Mouse (Mus musculus): ENCODE results near the gene Zfp953. TPM values are rescaled to one million over a fixed set of nuclear protein-coding genes. Genes with fewer than 3 reads are reported as not detected.
"Not testable (repeated sequence)": the region's sequence is repeated elsewhere in the genome, so short reads cannot be mapped to it uniquely, and the experiment has no call there.

Zfp953 gene
- polyA plus RNA-seq (2014; fragmentation: Nextera tagmentation; extraction: Ambion mirVana) = 0.79 and 0.93 TPM in 2 replicates

DNA sequence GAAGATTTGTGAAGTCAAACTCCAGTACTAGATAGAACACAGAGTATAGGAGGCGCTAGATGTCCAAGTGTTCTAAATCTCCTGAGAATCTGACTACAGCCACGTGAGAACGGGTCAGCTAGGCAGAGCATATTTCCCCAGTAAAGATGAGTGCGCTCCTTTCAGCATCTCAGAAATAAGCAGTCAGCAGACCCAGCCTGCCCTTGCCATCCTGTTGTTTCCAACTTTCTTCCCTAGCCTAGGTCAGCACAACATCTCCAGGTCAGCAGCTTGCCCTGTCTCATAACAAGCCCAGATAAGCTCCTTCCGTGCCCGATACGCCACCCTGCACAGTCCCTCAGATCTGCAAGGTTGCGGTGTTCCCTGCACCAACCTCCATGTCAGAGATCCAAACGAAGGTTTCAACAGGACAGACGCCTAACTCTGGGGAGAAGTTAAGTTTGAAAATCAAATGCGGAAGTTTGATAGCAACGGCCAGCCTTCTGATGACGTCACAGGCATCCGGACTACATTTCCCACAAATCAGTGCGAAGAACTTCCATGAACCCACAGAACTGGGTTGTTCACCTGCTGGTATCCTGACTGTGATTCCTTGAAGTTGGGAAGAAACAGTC is at the start of gene Zfp953, which contains the start of gene Gm28044:
TSS of gene Zfp953 (minus strand) at position 475 of the 614 bp plus-strand sequence.
TSS of gene Gm28044 (minus strand) at position 406 of the 614 bp plus-strand sequence.
- Histone ChIP-seq H3K4me1 (replicated peaks; ENCODE audit: control insufficient read depth, insufficient read depth, low read length) (no peaks in the 10 kb centered on the region), H3K27me3 (ENCODE audit: control insufficient read depth, insufficient read depth, low read length) (no peaks in the 10 kb centered on the region), H3K27ac (0 out of 2 replicates have a peak within 1 kb of the TSS, but pooled peaks have one; percentile 35), H3K4me3 (replicated peaks; ENCODE audit: low read length) (peak within 1 kb of the TSS; percentile 66), H3K36me3 (replicated peaks; ENCODE audit: control insufficient read depth, insufficient read depth) (no peaks in the 10 kb centered on the region), H3K9me3 (ENCODE audit: control insufficient read depth, low read length) (no peaks in the 10 kb centered on the region), H3K4me2 (replicated peaks) (peak within 1 kb of the TSS; percentile 82), H3K9ac (peak within 1 kb of the TSS; percentile 64)
- DNase-seq (ENCODE audit: low spot score) (peak; percentile 93), ATAC-seq (ENCODE audit: low FRiP score) (peak; percentile 92)
- WGBS = under 1% methylated on average over 15 of the region's 15 CpGs

GRCm38 (mm10) chr13:67399183-67399903 is 38.9 kb upstream of the Zfp953 start, which contains the start of gene Zfp429:
Gene Zfp429 (minus strand): TSS chr13:67399819.
- Histone ChIP-seq H3K4me2 (replicated peaks) (peak within 1 kb of the TSS; percentile 69), H3K9ac (peak within 1 kb of the TSS; percentile 62), H3K4me3 (replicated peaks; ENCODE audit: low read length) (peak within 1 kb of the TSS; percentile 50)
- peak; percentile 96 for ATAC-seq (ENCODE audit: low FRiP score)
- not testable (repeated sequence) for H3K4me1 ChIP-seq (replicated peaks; ENCODE audit: control insufficient read depth, insufficient read depth, low read length); H3K27ac ChIP-seq; H3K27me3 ChIP-seq (ENCODE audit: control insufficient read depth, insufficient read depth, low read length); H3K36me3 ChIP-seq (replicated peaks; ENCODE audit: control insufficient read depth, insufficient read depth); H3K9me3 ChIP-seq (ENCODE audit: control insufficient read depth, low read length)
- WGBS = 6% methylated on average over 14 of the region's 16 CpGs
- DNase-seq (ENCODE audit: low spot score) = peak; percentile 72

GRCm38 (mm10) chr13:67376255-67376654 is 15.8 kb upstream of the Zfp953 start:
- ATAC-seq (ENCODE audit: low FRiP score); H3K27ac ChIP-seq; H3K9ac ChIP-seq: not testable (repeated sequence)

GRCm38 (mm10) chr13:67375050-67375911 is 14.9 kb upstream of the Zfp953 start, which contains the start of the genes Gm28041 and Zfp456:
Gene Gm28041 (minus strand): TSS chr13:67375733.
Gene Zfp456 (minus strand): TSS chr13:67375810.
- peak within 1 kb of the TSS; percentile 65 for H3K4me2 ChIP-seq (replicated peaks)
- DNase-seq (ENCODE audit: low spot score) (peak; percentile 71), ATAC-seq (ENCODE audit: low FRiP score) (peak; percentile 91)
- H3K27me3 ChIP-seq (ENCODE audit: control insufficient read depth, insufficient read depth, low read length); H3K36me3 ChIP-seq (replicated peaks; ENCODE audit: control insufficient read depth, insufficient read depth); H3K9me3 ChIP-seq (ENCODE audit: control insufficient read depth, low read length); H3K4me1 ChIP-seq (replicated peaks; ENCODE audit: control insufficient read depth, insufficient read depth, low read length); H3K27ac ChIP-seq: not testable (repeated sequence)
- WGBS = 18% methylated on average over 14 of the region's 15 CpGs
- peak within 1 kb of the TSS; percentile 45; the same call in 1 of the 2 replicates for H3K9ac ChIP-seq
- peak within 1 kb of the TSS; percentile 35 for H3K4me3 ChIP-seq (replicated peaks; ENCODE audit: low read length)

More at GRCm38 (mm10) chr13:67376255-67376654, 15.8 kb upstream of the Zfp953 start:
- H3K4me1 ChIP-seq (replicated peaks; ENCODE audit: control insufficient read depth, insufficient read depth, low read length); H3K4me3 ChIP-seq (replicated peaks; ENCODE audit: low read length); H3K27me3 ChIP-seq (ENCODE audit: control insufficient read depth, insufficient read depth, low read length); DNase-seq (ENCODE audit: low spot score); H3K9me3 ChIP-seq (ENCODE audit: control insufficient read depth, low read length); H3K36me3 ChIP-seq (replicated peaks; ENCODE audit: control insufficient read depth, insufficient read depth); H3K4me2 ChIP-seq (replicated peaks): not testable (repeated sequence)
- WGBS = 61% methylated on average over 3 of the region's 3 CpGs

- Histone ChIP-seq H3K9ac (no peak overlapping the region), H3K4me2 (replicated peaks) (no peak overlapping the region), H3K9me3 (ENCODE audit: control insufficient read depth, low read length) (no peaks in the 10 kb centered on the region), H3K4me1 (replicated peaks; ENCODE audit: control insufficient read depth, insufficient read depth, low read length) (no peaks in the 10 kb centered on the region), H3K27ac (no peak overlapping the region), H3K36me3 (replicated peaks; ENCODE audit: control insufficient read depth, insufficient read depth) (no peaks in the 10 kb centered on the region), H3K27me3 (ENCODE audit: control insufficient read depth, insufficient read depth, low read length) (no peaks in the 10 kb centered on the region), H3K4me3 (replicated peaks; ENCODE audit: low read length) (no peak overlapping the region)
- DNase-seq (ENCODE audit: low spot score) (no peak), ATAC-seq (ENCODE audit: low FRiP score) (no peak)
These were observed 8.6 kb downstream of the Zfp953 start for GRCm38 (mm10) chr13:67351854-67352253.

DNA sequence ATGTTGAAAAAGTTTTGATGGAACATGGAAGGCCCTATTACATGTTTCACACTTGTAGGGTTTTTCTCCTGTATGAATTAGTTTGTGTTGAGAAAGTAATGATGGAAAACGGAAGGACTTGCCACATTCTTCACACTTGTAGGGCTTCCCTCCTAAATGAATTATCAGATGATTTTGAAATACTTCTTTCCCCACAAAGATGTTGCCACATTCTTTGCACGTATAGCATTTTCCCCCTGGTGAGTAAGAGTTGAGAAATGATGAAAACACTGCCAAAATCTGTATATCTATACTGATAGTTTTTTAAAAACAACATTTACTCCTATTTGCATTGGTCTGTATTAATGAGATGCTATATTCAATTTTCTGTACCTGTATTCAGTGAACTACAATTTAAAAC is 17.0 kb downstream of the Zfp953 start:
- no peaks in the 10 kb centered on the region for H3K9me3 ChIP-seq (ENCODE audit: control insufficient read depth, low read length)
- no peak overlapping the region for H3K4me2 ChIP-seq (replicated peaks)
- no peak for ATAC-seq (ENCODE audit: low FRiP score)
- WGBS = 95% methylated on average over 2 of the region's 2 CpGs
- DNase-seq (ENCODE audit: low spot score) = no peak
- no peak overlapping the region for H3K9ac ChIP-seq
- H3K27me3 ChIP-seq (ENCODE audit: control insufficient read depth, insufficient read depth, low read length) = no peaks in the 10 kb centered on the region
- peaks cover 15% of the 10 kb centered on the region for H3K36me3 ChIP-seq (replicated peaks; ENCODE audit: control insufficient read depth, insufficient read depth)
- H3K4me3 ChIP-seq (replicated peaks; ENCODE audit: low read length) = no peak overlapping the region
- H3K4me1 ChIP-seq (replicated peaks; ENCODE audit: control insufficient read depth, insufficient read depth, low read length) = no peaks in the 10 kb centered on the region
- no peak overlapping the region for H3K27ac ChIP-seq

GRCm38 (mm10) chr13:67332877-67333276 is 27.5 kb downstream of the Zfp953 start:
- Histone ChIP-seq H3K27ac (no peak overlapping the region), H3K4me3 (replicated peaks; ENCODE audit: low read length) (peak overlapping the region; percentile 41), H3K9me3 (ENCODE audit: control insufficient read depth, low read length) (0 out of 2 replicates have a peak, but pooled peaks cover 6% of the 10 kb centered on the region), H3K9ac (peak overlapping the region; percentile 54), H3K36me3 (replicated peaks; ENCODE audit: control insufficient read depth, insufficient read depth) (no peaks in the 10 kb centered on the region), H3K4me2 (replicated peaks) (peak overlapping the region; percentile 72), H3K27me3 (ENCODE audit: control insufficient read depth, insufficient read depth, low read length) (no peaks in the 10 kb centered on the region), H3K4me1 (replicated peaks; ENCODE audit: control insufficient read depth, insufficient read depth, low read length) (no peaks in the 10 kb centered on the region)
- peak; percentile 29; the same call in 1 of the 2 replicates for ATAC-seq (ENCODE audit: low FRiP score)
- 58% methylated on average over 1 of the region's 1 CpGs for WGBS
- DNase-seq (ENCODE audit: low spot score) = no peak

GRCm38 (mm10) chr13:67332019-67332724 is 28.2 kb downstream of the Zfp953 start, which contains the start of gene Zfp595:
Gene Zfp595 (minus strand): TSS chr13:67332570.
- H3K27ac ChIP-seq = no peak within 1 kb of the TSS

More at GRCm38 (mm10) chr13:67332019-67332724, 28.2 kb downstream of the Zfp953 start, which contains the start of gene Zfp595:
- peak; percentile 92 for ATAC-seq (ENCODE audit: low FRiP score)
- Histone ChIP-seq H3K4me3 (replicated peaks; ENCODE audit: low read length) (peak within 1 kb of the TSS; percentile 41), H3K4me2 (replicated peaks) (peak within 1 kb of the TSS; percentile 72), H3K36me3 (replicated peaks; ENCODE audit: control insufficient read depth, insufficient read depth) (no peaks in the 10 kb centered on the region), H3K27me3 (ENCODE audit: control insufficient read depth, insufficient read depth, low read length) (no peaks in the 10 kb centered on the region), H3K9me3 (ENCODE audit: control insufficient read depth, low read length) (0 out of 2 replicates have a peak, but pooled peaks cover 6% of the 10 kb centered on the region), H3K4me1 (replicated peaks; ENCODE audit: control insufficient read depth, insufficient read depth, low read length) (no peaks in the 10 kb centered on the region), H3K9ac (peak within 1 kb of the TSS; percentile 54)
- DNase-seq (ENCODE audit: low spot score) = peak; percentile 84
- WGBS = 18% methylated on average over 17 of the region's 17 CpGs

Measured in hindbrain, embryonic 14.5 days (tissue).